Mouse (Mus musculus): ENCODE data around the gene Samd4.

Gene Samd4

GRCm38 (mm10) chr14:46908858-46909257, 26.2 kb downstream of the Samd4 start:
- in situ Hi-C loops (cut with MboI): no loop called here

- in situ Hi-C loops (cut with MboI): no loop called here
Measured at GRCm38 (mm10) chr14:46912496-46912895, 29.8 kb downstream of the Samd4 start.

- in situ Hi-C loops (cut with MboI): no loop called here
Measured at GRCm38 (mm10) chr14:46914356-46914755, 31.7 kb downstream of the Samd4 start.

- in situ Hi-C loops (cut with MboI): no loop called here
Measured at GRCm38 (mm10) chr14:46915555-46915954, 32.9 kb downstream of the Samd4 start.

GRCm38 (mm10) chr14:46916581-46916980, 33.9 kb downstream of the Samd4 start:
- in situ Hi-C loops (cut with MboI): no loop called here

- in situ Hi-C loops (cut with MboI): no loop called here
Measured at GRCm38 (mm10) chr14:46917136-46917535, 34.5 kb downstream of the Samd4 start.

GRCm38 (mm10) chr14:46917581-46917980, 34.9 kb downstream of the Samd4 start:
- in situ Hi-C loops (cut with MboI): no loop called here

GRCm38 (mm10) chr14:46920496-46920895, 37.8 kb downstream of the Samd4 start:
- in situ Hi-C loops (cut with MboI): no loop called here

GRCm38 (mm10) chr14:46921178-46921975, 38.7 kb downstream of the Samd4 start:
- in situ Hi-C loops (cut with MboI): no loop called here

GRCm38 (mm10) chr14:46923931-46924330, 41.3 kb downstream of the Samd4 start:
- in situ Hi-C loops (cut with MboI): no loop called here

GRCm38 (mm10) chr14:46924422-46924821, 41.8 kb downstream of the Samd4 start:
- in situ Hi-C loops (cut with MboI): no loop called here

- in situ Hi-C loops (cut with MboI): no loop called here
Measured at GRCm38 (mm10) chr14:46928556-46928955, 45.9 kb downstream of the Samd4 start.

GRCm38 (mm10) chr14:46932121-46932520, 49.5 kb downstream of the Samd4 start:
- in situ Hi-C loops (cut with MboI): no loop called here

- in situ Hi-C loops (cut with MboI): no loop called here
Measured at GRCm38 (mm10) chr14:46932708-46933107, 50.1 kb downstream of the Samd4 start.

GRCm38 (mm10) chr14:46941077-46941476, 58.4 kb downstream of the Samd4 start:
- in situ Hi-C loops (cut with MboI): no loop called here

- in situ Hi-C loops (cut with MboI): no loop called here
Measured at GRCm38 (mm10) chr14:46941896-46942812, 59.5 kb downstream of the Samd4 start.

GRCm38 (mm10) chr14:46944411-46944810, 61.8 kb downstream of the Samd4 start:
- in situ Hi-C loops (cut with MboI): no loop called here

GRCm38 (mm10) chr14:46945903-46946490, 63.3 kb downstream of the Samd4 start:
- in situ Hi-C loops (cut with MboI): no loop called here

GRCm38 (mm10) chr14:46947644-46948043, 65.0 kb downstream of the Samd4 start:
- in situ Hi-C loops (cut with MboI): no loop called here

- in situ Hi-C loops (cut with MboI): no loop called here
Measured at GRCm38 (mm10) chr14:46950527-46951384, 68.1 kb downstream of the Samd4 start.

- in situ Hi-C loops (cut with MboI): no loop called here
Measured at GRCm38 (mm10) chr14:46952264-46952663, 69.6 kb downstream of the Samd4 start.
